In genomic region chr13:34635978-34636377, GRCm38 (mm10) we compare ENCODE assay signal across 9 mouse cellular contexts. TPM values are rescaled to one million over a fixed set of nuclear protein-coding genes. Genes with fewer than 3 reads are reported as not detected.
DNase-seq lines count a peak whose midpoint lies in the region; ATAC-seq and TF ChIP-seq lines count a peak whose summit lies in the region.
"Had no signal": no experiment of that assay in that cellular context is flagged by ENCODE, and none has a peak within 500 bp of the region (broad histone marks: within the 10 kb centered on the region; RNA-seq: fewer than 3 reads in every experiment).

No protein-coding gene starts in this region.

- 51% methylated on average over 5 of the region's 5 CpGs for WGBS in heart, embryonic 10.5 days
- WGBS in lung, embryonic 14.5 days, result 24% methylated on average over 5 of the region's 5 CpGs

- no peak overlapping the region for H3K27ac ChIP-seq in heart, embryonic 10.5 days
- H3K27ac ChIP-seq in lung, embryonic 14.5 days (ENCODE audit: low read depth), result no peak overlapping the region
- H3K27ac ChIP-seq: stomach, embryonic 15.5 days had no signal

- no peaks in the 10 kb centered on the region for H3K9me3 ChIP-seq in heart, embryonic 10.5 days
- H3K9me3 ChIP-seq in lung, embryonic 14.5 days (ENCODE audit: low read depth, low read length), result no peaks in the 10 kb centered on the region
- H3K9me3 ChIP-seq: stomach, embryonic 15.5 days had no signal

- H3K36me3 ChIP-seq in heart, embryonic 10.5 days, result peaks cover 21% of the 10 kb centered on the region
- H3K36me3 ChIP-seq in lung, embryonic 14.5 days (ENCODE audit: insufficient read depth), result 0 out of 2 replicates have a peak, but pooled peaks cover 4% of the 10 kb centered on the region

- DNase-seq in B cell, adult 2 months, result peak; percentile 21 to 36
- DNase-seq in ZHBTc4 (ENCODE audit: low read depth, low spot score), result peak; percentile 63
- peak; percentile 81 for DNase-seq in heart, embryonic 10.5 days (ENCODE audit: low spot score)
- peak; percentile 74 to 87 for DNase-seq in kidney, postnatal 36 days
- DNase-seq in lung, embryonic 14.5 days, result peak; percentile 88
- peak; percentile 84 for DNase-seq in retina, embryonic 14.5 days (ENCODE audit: low spot score)
- no peak for DNase-seq in spleen, postnatal 14 days (ENCODE audit: low spot score in 2 of 2)

- no peak overlapping the region for H3K4me3 ChIP-seq in heart, embryonic 10.5 days
- H3K4me3 ChIP-seq in lung, embryonic 14.5 days (ENCODE audit: low read depth, low read length), result no peak overlapping the region
- H3K4me3 ChIP-seq: stomach, embryonic 15.5 days had no signal

- peak; percentile 88 for TF ChIP-seq CTCF in lung, embryonic 14.5 days (IDR thresholded peaks at IDR 0.05; ENCODE audit: low read depth)

- ATAC-seq in common myeloid progenitor, adult 5-6 weeks (replicated peaks; ENCODE audit: low read depth, poor library complexity, severe bottlenecking), result peak; percentile 79
- ATAC-seq in lung, embryonic 14.5 days (ENCODE audit: insufficient read depth), result peak; percentile 83

- no peak overlapping the region for H3K9ac ChIP-seq in lung, embryonic 14.5 days
- H3K9ac ChIP-seq: stomach, embryonic 15.5 days had no signal

- H3K4me2 ChIP-seq in lung, embryonic 14.5 days, result no peak overlapping the region
- H3K4me2 ChIP-seq: stomach, embryonic 15.5 days had no signal

- no peaks in the 10 kb centered on the region for H3K4me1 ChIP-seq in heart, embryonic 10.5 days
- H3K4me1 ChIP-seq in lung, embryonic 14.5 days (ENCODE audit: insufficient read depth), result no peaks in the 10 kb centered on the region
- H3K4me1 ChIP-seq: stomach, embryonic 15.5 days had no signal

- H3K27me3 ChIP-seq in heart, embryonic 10.5 days (ENCODE audit: insufficient read depth, poor library complexity, severe bottlenecking), result no peaks in the 10 kb centered on the region
- H3K27me3 ChIP-seq in lung, embryonic 14.5 days (ENCODE audit: insufficient read depth, low read length), result no peaks in the 10 kb centered on the region
- H3K27me3 ChIP-seq: stomach, embryonic 15.5 days had no signal

RNA-seq across cellular contexts. Expression of gene Pxdc1, which starts 17.3 kb away (rescaled TPM):
- total RNA-seq in common myeloid progenitor, adult 5-6 weeks (2017), result not detected in 2 replicates
- 11.2 and 11.7 TPM in 2 replicates for polyA plus RNA-seq in heart, embryonic 10.5 days (2016; fragmentation: Nextera tagmentation; extraction: Ambion mirVana)
- polyA plus RNA-seq in lung, embryonic 14.5 days (2014; fragmentation: Nextera tagmentation; extraction: Ambion mirVana), result 4.9 and 7.9 TPM in 2 replicates

Comparison
In these comparisons a context has a peak if more than half of its experiments do, and no peak if none do; other contexts are left out.
1. DNase-seq: peak in B cell, adult 2 months (2 of 2), ZHBTc4 (single experiment), heart, embryonic 10.5 days (single experiment), kidney, postnatal 36 days (2 of 2), lung, embryonic 14.5 days (single experiment) and retina, embryonic 14.5 days (single experiment); none in spleen, postnatal 14 days (0 of 2).